Mouse (Mus musculus): Measurements from ENCODE around the gene Col16a1. TPM values are rescaled to one million over a fixed set of nuclear protein-coding genes. Genes with fewer than 3 reads are reported as not detected.

Gene Col16a1
- polyA plus RNA-seq, 1 experiment from 2014 or later: 50.1 TPM

DNA sequence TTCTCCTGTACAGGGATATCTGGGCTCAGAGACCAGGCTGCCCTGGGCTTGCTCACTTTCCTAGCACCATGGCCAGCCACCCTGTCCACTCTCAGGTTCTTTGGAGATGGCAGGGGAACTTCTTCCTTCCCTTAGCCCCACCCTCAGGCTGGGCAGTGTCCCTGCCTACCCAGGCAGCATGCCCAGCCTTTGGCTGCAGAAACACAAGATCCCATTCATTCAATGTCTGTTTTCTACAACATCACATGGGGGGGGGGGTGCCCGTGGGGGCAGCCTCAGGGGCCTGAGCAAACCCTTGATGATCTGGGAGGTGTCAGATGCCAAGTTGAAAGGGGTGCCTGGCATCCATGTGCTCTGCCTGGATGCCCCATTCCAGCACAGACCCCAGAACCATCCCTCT is 7.1 kb downstream of the Col16a1 start:
- H3K9me3 ChIP-seq (ENCODE audit: control insufficient read depth, low read length): no peaks in the 10 kb centered on the region
- H3K4me2 ChIP-seq (ENCODE audit: low read depth, low read length): no peak overlapping the region
- no peaks in the 10 kb centered on the region for H3K27me3 ChIP-seq (ENCODE audit: control insufficient read depth, insufficient read depth, low read depth, low read length)
- no peak overlapping the region for H3K4me3 ChIP-seq (ENCODE audit: low read length)
- H3K27ac ChIP-seq (ENCODE audit: low read length): no peak overlapping the region
- WGBS: 33% methylated on average over 1 of the region's 1 CpGs
- no peak overlapping the region for H3K9ac ChIP-seq (ENCODE audit: low read length)
- ATAC-seq (ENCODE audit: low read depth): no peak
- peaks cover 12% of the 10 kb centered on the region for H3K4me1 ChIP-seq (replicated peaks; ENCODE audit: control insufficient read depth, insufficient read depth, low read length)
- H3K36me3 ChIP-seq (ENCODE audit: control insufficient read depth, insufficient read depth, low read length): no peaks in the 10 kb centered on the region

DNA sequence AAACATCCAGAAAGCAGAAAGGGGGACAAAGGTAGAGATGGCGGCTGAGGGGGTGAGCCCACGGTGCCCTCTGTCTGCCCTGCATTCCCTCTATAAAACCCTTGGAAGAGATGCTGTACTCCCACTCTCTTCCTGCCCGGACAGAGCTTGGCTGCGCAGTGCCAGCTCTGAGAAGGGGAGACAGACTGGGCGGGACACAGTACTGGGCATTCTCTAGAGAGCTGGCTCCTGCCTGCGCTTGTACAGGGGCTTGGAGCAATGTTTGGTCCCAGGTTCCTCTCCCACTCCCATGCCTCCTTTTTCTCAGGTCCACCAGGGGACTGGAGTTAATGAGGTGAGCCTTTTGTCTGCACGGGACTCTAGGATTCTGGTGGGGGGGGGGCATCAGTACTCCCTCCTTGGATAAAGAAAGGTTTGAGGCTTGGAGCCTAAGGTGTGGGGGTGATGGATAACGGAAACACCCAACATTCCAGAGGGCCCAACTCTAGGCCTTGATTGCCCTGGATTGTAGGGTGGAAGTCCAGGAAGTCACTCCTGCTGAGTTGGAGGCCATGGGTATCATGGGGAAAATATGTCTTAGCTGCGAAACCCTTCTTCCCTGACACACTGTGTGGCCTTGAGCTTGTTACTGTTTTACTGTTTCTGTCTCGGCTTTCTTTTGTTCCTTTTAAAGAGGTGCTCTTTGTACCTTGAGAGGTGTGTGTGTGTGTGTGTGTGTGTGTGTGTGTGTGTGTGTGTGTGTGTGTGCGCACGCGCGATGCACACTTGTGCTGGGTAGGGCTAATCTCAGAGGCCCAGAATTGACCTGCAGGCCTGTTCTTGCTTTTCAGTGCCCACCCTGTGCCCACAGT is 7.7 kb downstream of the Col16a1 start:
- H3K27ac ChIP-seq (ENCODE audit: low read length): no peak overlapping the region
- H3K4me3 ChIP-seq (ENCODE audit: low read length): no peak overlapping the region
- no peak overlapping the region for H3K9ac ChIP-seq (ENCODE audit: low read length)
- H3K27me3 ChIP-seq (ENCODE audit: control insufficient read depth, insufficient read depth, low read depth, low read length): no peaks in the 10 kb centered on the region
- WGBS: 83% methylated on average over 14 of the region's 14 CpGs
- H3K9me3 ChIP-seq (ENCODE audit: control insufficient read depth, low read length): no peaks in the 10 kb centered on the region
- H3K4me2 ChIP-seq (ENCODE audit: low read depth, low read length): no peak overlapping the region
- no peak for ATAC-seq (ENCODE audit: low read depth)
- H3K4me1 ChIP-seq (replicated peaks; ENCODE audit: control insufficient read depth, insufficient read depth, low read length): peaks cover 6% of the 10 kb centered on the region
- H3K36me3 ChIP-seq (ENCODE audit: control insufficient read depth, insufficient read depth, low read length): no peaks in the 10 kb centered on the region

DNA sequence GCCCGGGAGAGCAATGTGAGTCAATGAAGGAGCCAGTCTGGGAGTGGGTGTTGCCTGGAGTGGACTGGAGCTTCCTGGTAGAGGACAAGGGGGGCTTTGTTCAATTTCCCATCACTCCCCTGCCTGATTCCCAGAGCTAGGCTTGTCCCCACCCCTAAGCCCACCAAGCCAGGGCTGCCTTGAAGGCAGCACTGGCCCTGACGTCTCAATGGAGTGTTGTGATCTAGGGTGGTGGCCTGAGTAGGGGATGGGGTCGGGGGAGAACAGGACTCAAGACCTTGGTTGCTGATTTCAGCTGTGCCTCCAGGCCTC is 8.3 kb downstream of the Col16a1 start:
- no peak for ATAC-seq (ENCODE audit: low read depth)
- Histone ChIP-seq H3K4me3 (ENCODE audit: low read length) (no peak overlapping the region), H3K4me2 (ENCODE audit: low read depth, low read length) (no peak overlapping the region)

DNA sequence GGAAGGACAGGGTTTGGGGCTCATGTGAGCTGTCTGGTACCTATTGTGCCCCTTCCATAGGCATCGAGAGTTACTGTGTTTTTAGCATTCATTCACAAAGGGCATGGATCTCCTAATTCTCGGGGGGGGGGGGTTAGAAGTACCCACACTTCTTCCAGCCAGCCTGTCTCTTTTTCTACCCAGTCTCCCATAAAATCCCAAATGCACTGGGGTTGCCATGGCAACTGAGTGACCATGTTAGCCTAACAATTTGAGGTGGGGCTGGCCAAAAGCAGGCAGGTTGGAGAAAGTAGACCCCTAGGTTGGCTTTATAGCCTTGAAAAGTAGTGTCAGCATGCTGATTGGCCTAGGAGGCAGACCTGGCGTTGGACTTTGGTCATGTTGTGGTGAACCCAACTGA is 8.8 kb downstream of the Col16a1 start:
- H3K4me3 ChIP-seq (ENCODE audit: low read length): no peak overlapping the region
- no peak for ATAC-seq (ENCODE audit: low read depth)
- H3K4me2 ChIP-seq (ENCODE audit: low read depth, low read length): no peak overlapping the region
- H3K9ac ChIP-seq (ENCODE audit: low read length): no peak overlapping the region
- H3K27ac ChIP-seq (ENCODE audit: low read length): no peak overlapping the region
- no peaks in the 10 kb centered on the region for H3K4me1 ChIP-seq (replicated peaks; ENCODE audit: control insufficient read depth, insufficient read depth, low read length)
- WGBS: 67% methylated on average over 3 of the region's 3 CpGs
- no peaks in the 10 kb centered on the region for H3K36me3 ChIP-seq (ENCODE audit: control insufficient read depth, insufficient read depth, low read length)
- H3K27me3 ChIP-seq (ENCODE audit: control insufficient read depth, insufficient read depth, low read depth, low read length): no peaks in the 10 kb centered on the region
- H3K9me3 ChIP-seq (ENCODE audit: control insufficient read depth, low read length): no peaks in the 10 kb centered on the region

More for the DNA sequence above, 8.3 kb downstream of the Col16a1 start:
- Histone ChIP-seq H3K36me3 (ENCODE audit: control insufficient read depth, insufficient read depth, low read length) (no peaks in the 10 kb centered on the region), H3K27me3 (ENCODE audit: control insufficient read depth, insufficient read depth, low read depth, low read length) (no peaks in the 10 kb centered on the region), H3K9me3 (ENCODE audit: control insufficient read depth, low read length) (no peaks in the 10 kb centered on the region), H3K9ac (ENCODE audit: low read length) (no peak overlapping the region), H3K27ac (ENCODE audit: low read length) (no peak overlapping the region), H3K4me1 (replicated peaks; ENCODE audit: control insufficient read depth, insufficient read depth, low read length) (no peaks in the 10 kb centered on the region; the same call in 1 of the 2 replicates)
- WGBS: 44% methylated on average over 3 of the region's 3 CpGs

DNA sequence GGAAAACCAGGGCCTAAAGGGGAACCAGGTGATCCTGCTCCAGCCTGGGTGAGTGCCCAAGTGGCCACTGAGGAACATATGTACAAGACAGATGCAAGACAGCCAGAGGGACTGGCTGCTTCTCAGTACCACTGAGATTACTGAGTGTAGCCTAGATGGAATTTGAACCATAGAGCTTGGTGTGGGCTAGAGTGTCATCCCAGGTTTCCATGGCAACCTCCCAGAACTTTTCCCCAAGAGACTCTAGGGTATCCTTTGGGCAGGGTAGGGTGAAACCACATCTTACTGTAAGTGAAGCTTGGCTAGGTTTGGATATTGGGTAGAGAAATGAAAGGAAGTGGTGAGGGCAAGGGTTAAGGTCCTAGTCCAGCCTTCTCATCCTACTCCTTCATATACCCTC is 13.3 kb downstream of the Col16a1 start:
- Histone ChIP-seq H3K27me3 (ENCODE audit: control insufficient read depth, insufficient read depth, low read depth, low read length) (no peaks in the 10 kb centered on the region), H3K9ac (ENCODE audit: low read length) (no peak overlapping the region), H3K4me2 (ENCODE audit: low read depth, low read length) (no peak overlapping the region), H3K4me3 (ENCODE audit: low read length) (no peak overlapping the region), H3K9me3 (ENCODE audit: control insufficient read depth, low read length) (no peaks in the 10 kb centered on the region), H3K4me1 (replicated peaks; ENCODE audit: control insufficient read depth, insufficient read depth, low read length) (peaks cover 3% of the 10 kb centered on the region; the same call in 1 of the 2 replicates), H3K36me3 (ENCODE audit: control insufficient read depth, insufficient read depth, low read length) (no peaks in the 10 kb centered on the region), H3K27ac (ENCODE audit: low read length) (no peak overlapping the region)
- ATAC-seq (ENCODE audit: low read depth): no peak

DNA sequence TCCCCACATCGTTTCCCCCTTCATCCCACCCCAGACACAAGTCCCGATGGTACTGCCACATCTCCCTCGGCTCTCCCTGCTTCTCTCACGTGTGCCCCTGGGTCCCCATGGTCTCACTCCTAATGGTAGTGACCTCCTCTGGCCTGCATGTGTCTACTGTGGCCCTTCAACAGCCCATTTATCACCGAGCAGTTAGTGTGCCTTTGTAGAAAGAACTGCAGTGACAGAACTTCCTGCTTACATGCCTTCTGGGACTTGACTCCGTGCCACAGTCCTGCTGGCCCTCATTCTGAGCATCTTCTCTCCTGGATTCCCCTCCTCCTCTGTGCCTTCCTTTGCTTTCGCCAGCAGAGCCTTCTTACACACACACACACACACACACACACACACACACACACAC is 15.6 kb downstream of the Col16a1 start:
- no peaks in the 10 kb centered on the region for H3K9me3 ChIP-seq (ENCODE audit: control insufficient read depth, low read length)
- H3K36me3 ChIP-seq (ENCODE audit: control insufficient read depth, insufficient read depth, low read length): no peaks in the 10 kb centered on the region
- ATAC-seq (ENCODE audit: low read depth): no peak
- no peak overlapping the region for H3K9ac ChIP-seq (ENCODE audit: low read length)
- 30% methylated on average over 7 of the region's 7 CpGs for WGBS
- H3K4me2 ChIP-seq (ENCODE audit: low read depth, low read length): no peak overlapping the region
- no peak overlapping the region for H3K27ac ChIP-seq (ENCODE audit: low read length)
- no peaks in the 10 kb centered on the region for H3K27me3 ChIP-seq (ENCODE audit: control insufficient read depth, insufficient read depth, low read depth, low read length)
- peaks cover 3% of the 10 kb centered on the region; the same call in 1 of the 2 replicates for H3K4me1 ChIP-seq (replicated peaks; ENCODE audit: control insufficient read depth, insufficient read depth, low read length)
- no peak overlapping the region for H3K4me3 ChIP-seq (ENCODE audit: low read length)

DNA sequence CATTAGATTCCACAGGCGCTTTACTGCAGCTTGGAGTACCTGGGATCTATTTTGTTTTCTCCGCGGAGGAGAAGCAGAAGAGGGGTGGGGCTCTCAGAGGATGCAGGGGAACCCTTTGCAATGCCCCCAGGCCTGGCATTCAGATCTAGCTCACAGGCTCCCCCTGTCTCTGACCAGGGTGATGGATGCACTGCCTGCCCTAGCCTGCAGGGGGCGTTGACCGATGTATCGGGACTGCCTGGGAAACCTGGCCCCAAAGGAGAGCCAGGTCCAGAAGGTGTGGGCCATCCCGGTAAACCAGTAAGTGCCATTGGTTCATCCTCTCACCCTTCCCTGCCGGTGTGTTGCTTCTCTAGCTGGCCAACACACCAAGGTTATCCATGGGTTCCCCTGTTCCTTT is 19.2 kb downstream of the Col16a1 start:
- no peak overlapping the region for H3K4me2 ChIP-seq (ENCODE audit: low read depth, low read length)
- H3K9me3 ChIP-seq (ENCODE audit: control insufficient read depth, low read length): no peaks in the 10 kb centered on the region
- H3K4me3 ChIP-seq (ENCODE audit: low read length): no peak overlapping the region
- no peak overlapping the region for H3K27ac ChIP-seq (ENCODE audit: low read length)
- ATAC-seq (ENCODE audit: low read depth): no peak
- H3K36me3 ChIP-seq (ENCODE audit: control insufficient read depth, insufficient read depth, low read length): no peaks in the 10 kb centered on the region
- no peaks in the 10 kb centered on the region for H3K27me3 ChIP-seq (ENCODE audit: control insufficient read depth, insufficient read depth, low read depth, low read length)
- H3K9ac ChIP-seq (ENCODE audit: low read length): no peak overlapping the region
- WGBS: 15% methylated on average over 8 of the region's 8 CpGs
- peaks cover 3% of the 10 kb centered on the region; the same call in 1 of the 2 replicates for H3K4me1 ChIP-seq (replicated peaks; ENCODE audit: control insufficient read depth, insufficient read depth, low read length)

DNA sequence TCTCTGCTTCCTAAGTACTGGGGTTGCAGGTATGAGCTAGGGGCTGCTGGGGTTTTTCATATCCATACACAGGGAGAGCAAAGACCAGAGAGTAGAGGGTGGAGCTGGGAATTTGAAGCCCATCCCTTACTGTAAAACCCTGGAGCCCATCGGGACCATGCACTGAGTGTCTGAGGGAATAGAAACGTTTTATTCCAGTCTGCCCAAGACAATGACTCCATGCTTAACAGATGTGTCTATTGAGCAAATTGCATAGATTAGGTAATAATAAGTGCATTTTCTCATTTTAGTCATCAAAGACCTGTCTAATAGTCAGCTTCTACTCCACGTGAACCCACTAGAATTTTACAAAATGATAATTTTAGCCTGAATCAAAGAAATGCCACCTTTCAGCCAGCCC is 22.9 kb downstream of the Col16a1 start:
- Histone ChIP-seq H3K9me3 (ENCODE audit: control insufficient read depth, low read length) (no peaks in the 10 kb centered on the region), H3K27me3 (ENCODE audit: control insufficient read depth, insufficient read depth, low read depth, low read length) (no peaks in the 10 kb centered on the region), H3K4me1 (replicated peaks; ENCODE audit: control insufficient read depth, insufficient read depth, low read length) (peaks cover 6% of the 10 kb centered on the region; the same call in 1 of the 2 replicates), H3K4me3 (ENCODE audit: low read length) (no peak overlapping the region), H3K36me3 (ENCODE audit: control insufficient read depth, insufficient read depth, low read length) (no peaks in the 10 kb centered on the region), H3K9ac (ENCODE audit: low read length) (no peak overlapping the region), H3K27ac (ENCODE audit: low read length) (no peak overlapping the region), H3K4me2 (ENCODE audit: low read depth, low read length) (no peak overlapping the region)
- 68% methylated on average over 3 of the region's 3 CpGs for WGBS
- ATAC-seq (ENCODE audit: low read depth): no peak

DNA sequence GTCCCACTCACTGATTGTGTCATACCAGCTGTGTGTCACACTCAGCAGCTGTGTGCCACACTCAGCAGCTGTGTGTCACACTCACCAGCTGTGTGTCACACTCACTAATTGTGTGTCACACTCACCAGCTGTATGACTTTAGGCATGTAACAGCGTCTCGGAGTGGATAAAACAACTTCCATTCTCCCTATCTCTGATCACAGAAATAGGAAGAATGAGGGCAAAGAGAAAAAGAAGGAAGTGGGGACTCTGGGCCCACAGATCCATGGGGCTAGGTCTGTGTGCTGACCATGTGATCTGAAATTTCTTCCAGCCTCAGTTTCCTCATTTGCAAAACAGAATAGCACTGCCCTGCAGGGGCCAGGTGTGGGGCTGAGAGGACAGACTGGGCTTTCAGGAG is 24.1 kb downstream of the Col16a1 start:
- 78% methylated on average over 2 of the region's 2 CpGs for WGBS
- H3K9ac ChIP-seq (ENCODE audit: low read length): no peak overlapping the region
- H3K27ac ChIP-seq (ENCODE audit: low read length): no peak overlapping the region
- H3K4me3 ChIP-seq (ENCODE audit: low read length): no peak overlapping the region
- H3K36me3 ChIP-seq (ENCODE audit: control insufficient read depth, insufficient read depth, low read length): no peaks in the 10 kb centered on the region
- no peaks in the 10 kb centered on the region for H3K9me3 ChIP-seq (ENCODE audit: control insufficient read depth, low read length)
- H3K4me2 ChIP-seq (ENCODE audit: low read depth, low read length): no peak overlapping the region
- ATAC-seq (ENCODE audit: low read depth): no peak
- H3K4me1 ChIP-seq (replicated peaks; ENCODE audit: control insufficient read depth, insufficient read depth, low read length): peaks cover 6% of the 10 kb centered on the region; the same call in 1 of the 2 replicates
- H3K27me3 ChIP-seq (ENCODE audit: control insufficient read depth, insufficient read depth, low read depth, low read length): no peaks in the 10 kb centered on the region
